Comparison of ENCODE assay signal across 9 mouse cellular contexts in genomic region chr19:10677915-10678771, GRCm38 (mm10). TPM values are rescaled to one million over a fixed set of nuclear protein-coding genes. Genes with fewer than 3 reads are reported as not detected.
A peak's percentile ranks its signal among the peaks of the same experiment; 100 is the strongest.
DNase-seq lines count a peak whose midpoint lies in the region; ATAC-seq and TF ChIP-seq lines count a peak whose summit lies in the region.
"Had no signal": no experiment of that assay in that cellular context is flagged by ENCODE, and none has a peak within 500 bp of the region (broad histone marks: within the 10 kb centered on the region; RNA-seq: fewer than 3 reads in every experiment).

TSS of gene Pga5 (minus strand) at chr19:10678071.

- TF ChIP-seq CTCF in left cerebral cortex, adult 2 months (IDR thresholded peaks at IDR 0.05): peak; percentile 92

- WGBS in hindbrain, embryonic 15.5 days: 46% methylated on average over 6 of the region's 6 CpGs

- H3K4me3 ChIP-seq in hindbrain, embryonic 15.5 days: no peak within 1 kb of the TSS
- no peak within 1 kb of the TSS for H3K4me3 ChIP-seq in left cerebral cortex, adult 2 months
- H3K4me3 ChIP-seq: limb, embryonic 12.5 days had no signal

- no peaks in the 10 kb centered on the region; the same call in 1 of the 2 replicates for H3K4me1 ChIP-seq in hindbrain, embryonic 15.5 days (replicated peaks)

- ATAC-seq in frontal cortex, adult (ENCODE audit: low TSS enrichment): 0 out of 2 replicates have a peak, but pooled peaks have one; percentile 20
- ATAC-seq in hindbrain, embryonic 15.5 days (ENCODE audit: low FRiP score, low read depth): peak; percentile 69
- ATAC-seq in megakaryocyte-erythroid progenitor cell, adult 5-6 weeks (replicated peaks; ENCODE audit: low FRiP score, low TSS enrichment, poor library complexity, severe bottlenecking): peak; percentile 75

- H3K36me3 ChIP-seq in hindbrain, embryonic 15.5 days: no peaks in the 10 kb centered on the region
- H3K36me3 ChIP-seq: limb, embryonic 12.5 days had no signal

- no peak within 1 kb of the TSS for H3K9ac ChIP-seq in hindbrain, embryonic 15.5 days
- H3K9ac ChIP-seq: limb, embryonic 12.5 days had no signal

- H3K27me3 ChIP-seq in hindbrain, embryonic 15.5 days: 0 out of 2 replicates have a peak, but pooled peaks cover 4% of the 10 kb centered on the region

- no peak within 1 kb of the TSS for H3K27ac ChIP-seq in hindbrain, embryonic 15.5 days (replicated peaks)
- no peak within 1 kb of the TSS for H3K27ac ChIP-seq in left cerebral cortex, adult 2 months
- H3K27ac ChIP-seq: limb, embryonic 12.5 days had no signal

- intact Hi-C loops in left cerebral cortex, adult 2 months (cut with DNase I): loop anchor here (1.0 kb wide), 1 partner anchor 31 kb away; no protein-coding TSS in a partner anchor

- H3K4me2 ChIP-seq in hindbrain, embryonic 15.5 days: no peak within 1 kb of the TSS
- H3K4me2 ChIP-seq: limb, embryonic 12.5 days had no signal

- no peaks in the 10 kb centered on the region for H3K9me3 ChIP-seq in hindbrain, embryonic 15.5 days
- H3K9me3 ChIP-seq: limb, embryonic 12.5 days had no signal

- peak; percentile 83 for DNase-seq in MN1 (ENCODE audit: low spot score)
- peak; percentile 94 for DNase-seq in cerebellum, adult 9-10 months
- DNase-seq in left cerebral cortex, adult 2 months (ENCODE audit: extremely low spot score in 1 of 2, low spot score in 2 of 2): peak; percentile 80 to 81
- peak; percentile 86 to 87 for DNase-seq in right cerebral cortex, postnatal 10 days (ENCODE audit: low spot score in 2 of 2)
- DNase-seq in urinary bladder, postnatal 10 days (ENCODE audit: low spot score): peak; percentile 44

RNA-seq across cellular contexts. Expression of gene Pga5, which starts in this region (rescaled TPM):
- polyA plus RNA-seq in hindbrain, embryonic 15.5 days (2015; fragmentation: Nextera tagmentation; extraction: Ambion mirVana): not detected in 2 replicates
- total RNA-seq in left cerebral cortex, adult 2 months (2021): not detected
- total RNA-seq in megakaryocyte-erythroid progenitor cell, adult 5-6 weeks (2014; fragmentation: Nextera tagmentation): not detected in 2 replicates
- total RNA-seq in megakaryocyte-erythroid progenitor cell, adult 5-6 weeks (2017): not detected in 2 replicates
- polyA plus RNA-seq: limb, embryonic 12.5 days had no signal

Comparison
In these comparisons a context has a peak if more than half of its experiments do, and no peak if none do; other contexts are left out.
1. Peak in ATAC-seq in hindbrain, embryonic 15.5 days; RNA of the gene not detected or under 1 TPM.
2. Peak in DNase-seq in left cerebral cortex, adult 2 months; RNA of the gene not detected or under 1 TPM.
3. Peak in ATAC-seq in megakaryocyte-erythroid progenitor cell, adult 5-6 weeks; RNA of the gene not detected or under 1 TPM.
4. DNase-seq: peak in every context shown above with its lines; median percentile 94 in cerebellum, adult 9-10 months; 86 in right cerebral cortex, postnatal 10 days; 83 in MN1; 80 in left cerebral cortex, adult 2 months; 44 in urinary bladder, postnatal 10 days.
5. ATAC-seq: peak in every context shown above with its lines; median percentile 75 in megakaryocyte-erythroid progenitor cell, adult 5-6 weeks; 69 in hindbrain, embryonic 15.5 days; 20 in frontal cortex, adult.